Mouse (Mus musculus) megakaryocyte, embryonic 14.5 days (primary cell): ENCODE measurements around the gene Tbx1.

Source experiments
- FLI1 ChIP-seq: IDR thresholded peaks from 2 replicates; pipeline ENCODE4 v1.6.1; 2012; ENCODE audit warnings: low read length, inconsistent platforms, mixed read lengths
- GATA1 ChIP-seq: IDR thresholded peaks from 3 replicates; pipeline ENCODE4 v1.6.1; 2012; ENCODE audit warnings: mixed read lengths, low read length, inconsistent platforms, borderline replicate concordance

GRCm38 (mm10) chr16:18585676-18586075, 4.8 kb downstream of the Tbx1 start:
- TF ChIP-seq GATA1: no peak
- TF ChIP-seq FLI1: no peak
